Mouse (Mus musculus): ENCODE data around the gene Kcnrg. TPM values are rescaled to one million over a fixed set of nuclear protein-coding genes. Genes with fewer than 3 reads are reported as not detected.

The Kcnrg gene
- polyA plus RNA-seq, 1 experiment: not detected

- Histone ChIP-seq H3K4me1 (ENCODE audit: control insufficient read depth, insufficient read depth, insufficient read length, low read length) (peaks cover 3% of the 10 kb centered on the region; the same call in 1 of the 2 replicates), H3K4me3 (ENCODE audit: low read depth, low read length) (no peak overlapping the region), H3K27ac (ENCODE audit: insufficient read depth, low read depth, low read length) (no peak overlapping the region), H3K36me3 (ENCODE audit: control insufficient read depth, insufficient read depth, low read length) (no peaks in the 10 kb centered on the region), H3K27me3 (ENCODE audit: control insufficient read depth, insufficient read depth, low read length) (no peaks in the 10 kb centered on the region)
- no peak for TF ChIP-seq POLR2A (IDR thresholded peaks at IDR 0.05; ENCODE audit: low read depth, low read length)
- TF ChIP-seq CTCF (IDR thresholded peaks at IDR 0.05; ENCODE audit: extremely low read depth, insufficient read length, insufficient replicate concordance, low read depth, low read length): no peak
- 90% methylated on average over 8 of the region's 8 CpGs for WGBS
Measured at GRCm38 (mm10) chr14:61575941-61576340, 31.3 kb upstream of the Kcnrg start.

DNA sequence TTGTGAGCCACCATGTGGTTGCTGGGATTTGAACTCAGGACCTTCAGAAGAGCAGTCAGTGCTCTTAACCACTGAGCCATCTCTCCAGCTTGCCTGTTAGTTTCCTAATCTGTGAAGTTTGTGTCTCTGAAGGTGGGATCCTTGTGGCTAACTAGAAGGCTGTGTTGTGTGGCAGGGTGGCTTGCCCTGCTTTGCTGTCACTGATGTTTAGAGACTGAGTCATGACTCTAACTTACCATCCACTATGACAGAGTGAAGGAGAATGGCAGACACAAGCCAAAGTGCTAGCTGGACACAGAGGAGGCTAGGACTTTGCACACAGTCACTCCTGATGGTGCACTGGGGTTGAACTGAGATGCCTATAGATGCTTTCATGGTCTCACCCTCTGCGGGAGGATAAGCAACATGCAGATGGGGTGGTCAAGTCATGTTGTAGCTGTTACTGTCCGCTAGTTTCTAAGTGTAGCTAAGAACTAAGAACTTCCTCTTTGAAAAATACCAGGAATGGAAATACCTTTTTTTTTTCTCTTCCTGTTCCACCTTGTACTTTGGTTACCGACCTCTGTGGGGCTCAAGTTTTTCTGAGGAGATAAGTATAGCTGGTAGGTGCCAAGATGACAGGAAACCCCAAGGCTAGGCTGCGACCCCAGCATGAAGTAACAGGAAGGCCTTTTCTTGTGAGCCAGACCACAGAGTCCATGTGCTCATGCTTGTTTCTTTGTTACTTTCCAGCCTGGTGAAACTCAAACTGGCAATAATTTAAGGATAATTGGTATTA, 17.8 kb upstream of the Kcnrg start:
- no peak overlapping the region for H3K4me3 ChIP-seq (ENCODE audit: low read depth, low read length)
- no peaks in the 10 kb centered on the region for H3K4me1 ChIP-seq (ENCODE audit: control insufficient read depth, insufficient read depth, insufficient read length, low read length)
- no peak overlapping the region for H3K27ac ChIP-seq (ENCODE audit: insufficient read depth, low read depth, low read length)
- 51% methylated on average over 4 of the region's 4 CpGs for WGBS
- no peaks in the 10 kb centered on the region for H3K27me3 ChIP-seq (ENCODE audit: control insufficient read depth, insufficient read depth, low read length)
- TF ChIP-seq POLR2A (IDR thresholded peaks at IDR 0.05; ENCODE audit: low read depth, low read length) (no peak), CTCF (IDR thresholded peaks at IDR 0.05; ENCODE audit: extremely low read depth, insufficient read length, insufficient replicate concordance, low read depth, low read length) (no peak)
- no peaks in the 10 kb centered on the region for H3K36me3 ChIP-seq (ENCODE audit: control insufficient read depth, insufficient read depth, low read length)

GRCm38 (mm10) chr14:61596719-61597426, 10.4 kb upstream of the Kcnrg start:
- no peak overlapping the region for H3K4me3 ChIP-seq (ENCODE audit: low read depth, low read length)
- no peaks in the 10 kb centered on the region for H3K27me3 ChIP-seq (ENCODE audit: control insufficient read depth, insufficient read depth, low read length)
- no peak for TF ChIP-seq POLR2A (IDR thresholded peaks at IDR 0.05; ENCODE audit: low read depth, low read length)
- H3K4me1 ChIP-seq (ENCODE audit: control insufficient read depth, insufficient read depth, insufficient read length, low read length): no peaks in the 10 kb centered on the region; the same call in 1 of the 2 replicates
- H3K27ac ChIP-seq (ENCODE audit: insufficient read depth, low read depth, low read length): no peak overlapping the region
- WGBS: 41% methylated on average over 9 of the region's 9 CpGs
- no peaks in the 10 kb centered on the region for H3K36me3 ChIP-seq (ENCODE audit: control insufficient read depth, insufficient read depth, low read length)

DNA sequence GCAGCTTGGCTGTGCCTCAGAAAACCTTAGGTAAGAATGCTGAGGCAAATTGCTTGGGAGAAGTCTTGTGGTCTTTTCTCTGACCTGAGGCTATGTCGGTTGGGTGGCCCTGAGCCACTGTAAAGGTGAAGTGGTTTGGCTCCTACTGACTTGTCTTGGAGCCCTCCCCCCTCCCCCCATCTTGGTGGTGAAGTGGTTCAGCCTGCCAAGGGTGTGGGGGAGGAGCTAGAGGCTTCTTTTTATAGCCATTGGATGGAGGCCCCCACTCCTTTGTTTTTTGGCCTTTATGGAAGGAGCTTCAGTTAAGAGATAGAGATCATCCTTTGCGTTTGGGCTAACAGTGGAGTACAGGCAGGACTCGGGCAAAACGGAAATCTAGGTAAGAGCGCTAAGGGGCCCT, 9.3 kb upstream of the Kcnrg start, which contains the start of gene Trim13:
Trim13 (plus strand) TSS at position 280 of the 400 bp plus-strand sequence.
- Histone ChIP-seq H3K4me3 (ENCODE audit: low read depth, low read length) (peak within 1 kb of the TSS; percentile 100), H3K27me3 (ENCODE audit: control insufficient read depth, insufficient read depth, low read length) (no peaks in the 10 kb centered on the region), H3K36me3 (ENCODE audit: control insufficient read depth, insufficient read depth, low read length) (no peaks in the 10 kb centered on the region), H3K4me1 (ENCODE audit: control insufficient read depth, insufficient read depth, insufficient read length, low read length) (no peaks in the 10 kb centered on the region; the same call in 1 of the 2 replicates), H3K27ac (ENCODE audit: insufficient read depth, low read depth, low read length) (no peak within 1 kb of the TSS)
- 84% methylated on average over 5 of the region's 5 CpGs for WGBS
- no peak for TF ChIP-seq CTCF (IDR thresholded peaks at IDR 0.05; ENCODE audit: extremely low read depth, insufficient read length, insufficient replicate concordance, low read depth, low read length)

DNA sequence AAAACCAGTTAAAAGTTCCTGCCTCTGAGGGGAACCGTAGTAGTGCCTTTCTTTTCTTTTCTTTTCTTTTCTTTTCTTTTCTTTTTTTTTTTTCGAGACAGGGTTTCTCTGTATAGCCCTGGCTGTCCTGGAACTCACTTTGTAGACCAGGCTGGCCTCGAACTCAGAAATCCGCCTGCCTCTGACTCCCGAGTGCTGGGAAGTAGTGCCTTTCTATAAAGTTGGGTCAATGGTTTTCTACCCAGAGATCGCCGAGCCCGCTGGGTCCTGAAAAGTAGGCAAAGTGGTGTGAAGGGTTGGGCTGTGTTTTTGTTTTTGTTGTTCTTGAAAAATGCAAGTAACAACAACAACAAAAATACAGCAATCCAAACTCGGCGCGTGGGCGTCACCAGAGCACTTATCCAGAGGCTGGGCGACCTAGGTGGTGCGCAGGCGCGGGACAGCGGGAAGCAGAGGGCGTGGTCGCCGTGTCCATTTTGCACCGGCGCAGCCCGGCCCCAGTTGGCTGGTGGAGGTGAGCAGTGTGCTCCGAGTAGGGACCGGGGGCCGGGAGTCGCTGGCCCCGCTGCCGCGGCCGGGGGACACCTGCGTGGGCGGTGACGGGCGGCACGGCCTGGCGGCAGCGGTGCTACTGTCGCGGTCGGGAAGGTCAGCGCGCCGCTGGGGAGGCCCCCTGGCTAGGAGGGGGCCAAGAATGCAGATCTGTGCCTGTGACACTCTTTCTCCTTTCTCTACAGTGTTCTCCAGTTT, 8.0 kb upstream of the Kcnrg start:
- no peak overlapping the region for H3K27ac ChIP-seq (ENCODE audit: insufficient read depth, low read depth, low read length)
- H3K4me1 ChIP-seq (ENCODE audit: control insufficient read depth, insufficient read depth, insufficient read length, low read length): no peaks in the 10 kb centered on the region; the same call in 1 of the 2 replicates
- no peaks in the 10 kb centered on the region for H3K27me3 ChIP-seq (ENCODE audit: control insufficient read depth, insufficient read depth, low read length)
- WGBS: 4% methylated on average over 44 of the region's 44 CpGs
- TF ChIP-seq CTCF (IDR thresholded peaks at IDR 0.05; ENCODE audit: extremely low read depth, insufficient read length, insufficient replicate concordance, low read depth, low read length) (no peak), POLR2A (IDR thresholded peaks at IDR 0.05; ENCODE audit: low read depth, low read length) (peak; percentile 40; the same call in 1 of the 2 replicates)
- no peaks in the 10 kb centered on the region for H3K36me3 ChIP-seq (ENCODE audit: control insufficient read depth, insufficient read depth, low read length)
- H3K4me3 ChIP-seq (ENCODE audit: low read depth, low read length): peak overlapping the region; percentile 100

- peaks cover 4% of the 10 kb centered on the region; the same call in 1 of the 2 replicates for H3K36me3 ChIP-seq (ENCODE audit: control insufficient read depth, insufficient read depth, low read length)
- no peak overlapping the region for H3K27ac ChIP-seq (ENCODE audit: insufficient read depth, low read depth, low read length)
- WGBS: 84% methylated on average over 9 of the region's 9 CpGs
- TF ChIP-seq POLR2A (IDR thresholded peaks at IDR 0.05; ENCODE audit: low read depth, low read length) (no peak), CTCF (IDR thresholded peaks at IDR 0.05; ENCODE audit: extremely low read depth, insufficient read length, insufficient replicate concordance, low read depth, low read length) (no peak)
- no peak overlapping the region for H3K4me3 ChIP-seq (ENCODE audit: low read depth, low read length)
- no peaks in the 10 kb centered on the region for H3K27me3 ChIP-seq (ENCODE audit: control insufficient read depth, insufficient read depth, low read length)
- no peaks in the 10 kb centered on the region; the same call in 1 of the 2 replicates for H3K4me1 ChIP-seq (ENCODE audit: control insufficient read depth, insufficient read depth, insufficient read length, low read length)
Measured at GRCm38 (mm10) chr14:61601348-61601747, 5.9 kb upstream of the Kcnrg start.

Measured in small intestine, adult 2 months (tissue).